Mouse (Mus musculus): ENCODE measurements around the gene H2-Ab1. TPM values are rescaled to one million over a fixed set of nuclear protein-coding genes. Genes with fewer than 3 reads are reported as not detected.
A peak's percentile ranks its signal among the peaks of the same experiment; 100 is the strongest.

The H2-Ab1 gene
- polyA plus RNA-seq, 1 experiment = 1,609 TPM

GRCm38 (mm10) chr17:34256501-34256900, 988 bp upstream of the H2-Ab1 start:
- TF ChIP-seq POLR2A (IDR thresholded peaks at IDR 0.05; ENCODE audit: borderline replicate concordance, low read depth, low read length) (no peak), CTCF (IDR thresholded peaks at IDR 0.05; ENCODE audit: low read depth, low read length) (no peak)
- Histone ChIP-seq H3K4me1 (ENCODE audit: control insufficient read depth, insufficient read depth, low read length) (peaks cover 4% of the 10 kb centered on the region; the same call in 1 of the 2 replicates), H3K4me3 (ENCODE audit: insufficient read depth, low read length) (no peak overlapping the region), H3K27ac (ENCODE audit: insufficient read depth, low read depth, low read length) (no peak overlapping the region)

- H3K27ac ChIP-seq (ENCODE audit: insufficient read depth, low read depth, low read length) = no peak overlapping the region
- no peak for TF ChIP-seq CTCF (IDR thresholded peaks at IDR 0.05; ENCODE audit: low read depth, low read length)
- no peak for TF ChIP-seq POLR2A (IDR thresholded peaks at IDR 0.05; ENCODE audit: borderline replicate concordance, low read depth, low read length)
These were observed 3.1 kb downstream of the H2-Ab1 start for GRCm38 (mm10) chr17:34260551-34260950.

GRCm38 (mm10) chr17:34261502-34261901, 4.0 kb downstream of the H2-Ab1 start:
- peaks cover 16% of the 10 kb centered on the region; the same call in 1 of the 2 replicates for H3K4me1 ChIP-seq (ENCODE audit: control insufficient read depth, insufficient read depth, low read length)
- no peak overlapping the region for H3K4me3 ChIP-seq (ENCODE audit: insufficient read depth, low read length)
- TF ChIP-seq POLR2A (IDR thresholded peaks at IDR 0.05; ENCODE audit: borderline replicate concordance, low read depth, low read length) = no peak
- no peak for TF ChIP-seq CTCF (IDR thresholded peaks at IDR 0.05; ENCODE audit: low read depth, low read length)
- H3K27ac ChIP-seq (ENCODE audit: insufficient read depth, low read depth, low read length) = no peak overlapping the region

More at GRCm38 (mm10) chr17:34260551-34260950, 3.1 kb downstream of the H2-Ab1 start:
- Histone ChIP-seq H3K4me1 (ENCODE audit: control insufficient read depth, insufficient read depth, low read length) (peaks cover 16% of the 10 kb centered on the region; the same call in 1 of the 2 replicates), H3K4me3 (ENCODE audit: insufficient read depth, low read length) (no peak overlapping the region)

- Histone ChIP-seq H3K27ac (ENCODE audit: insufficient read depth, low read depth, low read length) (no peak overlapping the region), H3K4me3 (ENCODE audit: insufficient read depth, low read length) (peak overlapping the region; percentile 66), H3K4me1 (ENCODE audit: control insufficient read depth, insufficient read depth, low read length) (peaks cover 13% of the 10 kb centered on the region; the same call in 1 of the 2 replicates)
- TF ChIP-seq CTCF (IDR thresholded peaks at IDR 0.05; ENCODE audit: low read depth, low read length) = no peak
- TF ChIP-seq POLR2A (IDR thresholded peaks at IDR 0.05; ENCODE audit: borderline replicate concordance, low read depth, low read length) = no peak
These were observed 5.6 kb downstream of the H2-Ab1 start for GRCm38 (mm10) chr17:34263068-34263467.

- peak overlapping the region; percentile 66 for H3K4me3 ChIP-seq (ENCODE audit: insufficient read depth, low read length)
- no peak overlapping the region for H3K27ac ChIP-seq (ENCODE audit: insufficient read depth, low read depth, low read length)
- no peak for TF ChIP-seq CTCF (IDR thresholded peaks at IDR 0.05; ENCODE audit: low read depth, low read length)
- no peak for TF ChIP-seq POLR2A (IDR thresholded peaks at IDR 0.05; ENCODE audit: borderline replicate concordance, low read depth, low read length)
- H3K4me1 ChIP-seq (ENCODE audit: control insufficient read depth, insufficient read depth, low read length) = peaks cover 13% of the 10 kb centered on the region; the same call in 1 of the 2 replicates
These were observed 6.4 kb downstream of the H2-Ab1 start for GRCm38 (mm10) chr17:34263811-34264371.

- H3K4me3 ChIP-seq (ENCODE audit: insufficient read depth, low read length) = peak overlapping the region; percentile 63
- H3K4me1 ChIP-seq (ENCODE audit: control insufficient read depth, insufficient read depth, low read length) = peaks cover 13% of the 10 kb centered on the region; the same call in 1 of the 2 replicates
- no peak for TF ChIP-seq CTCF (IDR thresholded peaks at IDR 0.05; ENCODE audit: low read depth, low read length)
- no peak for TF ChIP-seq POLR2A (IDR thresholded peaks at IDR 0.05; ENCODE audit: borderline replicate concordance, low read depth, low read length)
- no peak overlapping the region for H3K27ac ChIP-seq (ENCODE audit: insufficient read depth, low read depth, low read length)
These were observed 7.2 kb downstream of the H2-Ab1 start for GRCm38 (mm10) chr17:34264452-34265351.

- H3K4me3 ChIP-seq (ENCODE audit: insufficient read depth, low read length) = no peak overlapping the region
- TF ChIP-seq POLR2A (IDR thresholded peaks at IDR 0.05; ENCODE audit: borderline replicate concordance, low read depth, low read length) (no peak), CTCF (IDR thresholded peaks at IDR 0.05; ENCODE audit: low read depth, low read length) (no peak)
- H3K27ac ChIP-seq (ENCODE audit: insufficient read depth, low read depth, low read length) = no peak overlapping the region
- 0 out of 2 replicates have a peak, but pooled peaks cover 3% of the 10 kb centered on the region for H3K4me1 ChIP-seq (ENCODE audit: control insufficient read depth, insufficient read depth, low read length)
These were observed 10.8 kb downstream of the H2-Ab1 start for GRCm38 (mm10) chr17:34268262-34268661.

- no peak overlapping the region for H3K4me3 ChIP-seq (ENCODE audit: insufficient read depth, low read length)
These were observed 11.3 kb downstream of the H2-Ab1 start for GRCm38 (mm10) chr17:34268748-34269147.

GRCm38 (mm10) chr17:34269817-34270216, 12.3 kb downstream of the H2-Ab1 start:
- no peak overlapping the region for H3K4me3 ChIP-seq (ENCODE audit: insufficient read depth, low read length)

More at GRCm38 (mm10) chr17:34268748-34269147, 11.3 kb downstream of the H2-Ab1 start:
- 0 out of 2 replicates have a peak, but pooled peaks cover 3% of the 10 kb centered on the region for H3K4me1 ChIP-seq (ENCODE audit: control insufficient read depth, insufficient read depth, low read length)
- TF ChIP-seq CTCF (IDR thresholded peaks at IDR 0.05; ENCODE audit: low read depth, low read length) (no peak), POLR2A (IDR thresholded peaks at IDR 0.05; ENCODE audit: borderline replicate concordance, low read depth, low read length) (no peak)
- no peak overlapping the region for H3K27ac ChIP-seq (ENCODE audit: insufficient read depth, low read depth, low read length)

More at GRCm38 (mm10) chr17:34269817-34270216, 12.3 kb downstream of the H2-Ab1 start:
- no peak for TF ChIP-seq CTCF (IDR thresholded peaks at IDR 0.05; ENCODE audit: low read depth, low read length)
- no peak for TF ChIP-seq POLR2A (IDR thresholded peaks at IDR 0.05; ENCODE audit: borderline replicate concordance, low read depth, low read length)
- Histone ChIP-seq H3K4me1 (ENCODE audit: control insufficient read depth, insufficient read depth, low read length) (no peaks in the 10 kb centered on the region), H3K27ac (ENCODE audit: insufficient read depth, low read depth, low read length) (no peak overlapping the region)

Measured in bone marrow macrophage, adult 2 months (primary cell).